Mouse (Mus musculus) neural tube, embryonic 13.5 days (tissue): Measurements from ENCODE around the gene Myo10. TPM values are rescaled to one million over a fixed set of nuclear protein-coding genes. Genes with fewer than 3 reads are reported as not detected.

Source experiments
- ATAC-seq: fragments of 200-750 bp; cut with Nextera tagmentation; 2 replicates; pipeline ENCODE4 v1.8.0; 2017; ENCODE audit warnings: low read depth, mild to moderate bottlenecking, moderate TSS enrichment, moderate library complexity
- H3K27ac ChIP-seq: fragments of 300-500 bp; sonication (generic); replicated peaks from 2 replicates; pipeline ENCODE4 v1.5.1; 2015; ENCODE audit warnings: moderate library complexity, mild to moderate bottlenecking, inconsistent platforms
- H3K27me3 ChIP-seq: fragments of 300-500 bp; sonication (generic); 2 replicates; pipeline ENCODE4 v1.6.1; 2015; ENCODE audit warnings: mild to moderate bottlenecking, inconsistent platforms
- H3K36me3 ChIP-seq: fragments of 300-500 bp; sonication (generic); 2 replicates; pipeline ENCODE4 v1.6.1; 2015; ENCODE audit warnings: mild to moderate bottlenecking, inconsistent platforms
- H3K4me1 ChIP-seq: fragments of 300-500 bp; sonication (generic); replicated peaks from 2 replicates; pipeline ENCODE4 v1.6.1; 2015; ENCODE audit warnings: inconsistent platforms
- H3K4me2 ChIP-seq: fragments of 300-500 bp; sonication (generic); 2 replicates; pipeline ENCODE4 v1.6.1; 2015; ENCODE audit warnings: inconsistent platforms, mild to moderate bottlenecking, moderate library complexity
- H3K4me3 ChIP-seq: fragments of 300-500 bp; sonication (generic); 2 replicates; pipeline ENCODE4 v1.5.1; 2015; ENCODE audit warnings: mild to moderate bottlenecking, inconsistent platforms
- H3K9ac ChIP-seq: fragments of 300-500 bp; sonication (generic); 2 replicates; pipeline ENCODE4 v1.6.1; 2015; ENCODE audit warnings: moderate library complexity, mild to moderate bottlenecking, inconsistent platforms
- H3K9me3 ChIP-seq: fragments of 300-500 bp; sonication (generic); 2 replicates; pipeline ENCODE4 v1.6.1; 2016; ENCODE audit warnings: inconsistent platforms
- WGBS: fragments of 180-500 bp; shearing (Covaris S2); methylation state at CpG from one replicate; pipeline ENCODE4 v1.1.7; 2015; 5-methylcytosine and 5-hydroxymethylcytosine counted together
- polyA plus RNA-seq: library from polyadenylated mRNA; unstranded; fragments of >200 nt; fragmentation: Nextera tagmentation; extraction: Ambion mirVana; gene quantifications from 2 replicates; pipeline ENCODE4 v1.2.1, GENCODE M21; 2015

Myo10 gene
- polyA plus RNA-seq, 1 experiment from 2014 or later: 23.7 TPM

DNA sequence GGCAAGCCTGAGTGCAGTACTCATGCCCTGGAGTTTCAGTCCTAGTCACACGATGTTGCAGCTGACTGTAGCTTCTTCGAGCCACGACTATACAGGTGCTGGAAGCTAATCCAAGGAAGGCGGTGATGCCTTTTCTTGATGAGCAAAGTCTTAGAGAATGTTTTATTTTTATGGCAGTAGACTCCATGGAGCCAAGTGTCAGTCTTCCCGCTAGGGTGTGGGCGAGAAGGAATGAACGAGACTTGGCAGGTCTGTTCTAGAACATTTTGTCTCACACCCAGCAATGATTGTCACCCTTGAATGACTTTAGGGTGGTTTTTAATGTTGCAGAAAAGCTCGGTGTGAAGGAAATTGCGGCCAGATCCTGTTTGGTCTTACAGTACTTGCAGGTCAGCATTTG is 62.9 kb downstream of the Myo10 start:
- Histone ChIP-seq H3K9me3 (no peaks in the 10 kb centered on the region), H3K4me2 (no peak overlapping the region), H3K27ac (no peak overlapping the region), H3K4me1 (peaks cover 15% of the 10 kb centered on the region), H3K36me3 (no peaks in the 10 kb centered on the region), H3K4me3 (no peak overlapping the region), H3K27me3 (no peaks in the 10 kb centered on the region), H3K9ac (no peak overlapping the region)
- WGBS: 81% methylated on average over 9 of the region's 9 CpGs
- no peak for ATAC-seq

GRCm38 (mm10) chr15:25688424-25689283 is 66.3 kb downstream of the Myo10 start:
- no peak overlapping the region for H3K9ac ChIP-seq
- H3K27ac ChIP-seq: no peak overlapping the region
- no peak overlapping the region for H3K4me3 ChIP-seq
- H3K9me3 ChIP-seq: no peaks in the 10 kb centered on the region
- no peaks in the 10 kb centered on the region for H3K27me3 ChIP-seq
- H3K36me3 ChIP-seq: no peaks in the 10 kb centered on the region
- 68% methylated on average over 9 of the region's 9 CpGs for WGBS
- 0 out of 2 replicates have a peak, but pooled peaks cover 8% of the 10 kb centered on the region for H3K4me1 ChIP-seq
- H3K4me2 ChIP-seq: no peak overlapping the region
- ATAC-seq: no peak

DNA sequence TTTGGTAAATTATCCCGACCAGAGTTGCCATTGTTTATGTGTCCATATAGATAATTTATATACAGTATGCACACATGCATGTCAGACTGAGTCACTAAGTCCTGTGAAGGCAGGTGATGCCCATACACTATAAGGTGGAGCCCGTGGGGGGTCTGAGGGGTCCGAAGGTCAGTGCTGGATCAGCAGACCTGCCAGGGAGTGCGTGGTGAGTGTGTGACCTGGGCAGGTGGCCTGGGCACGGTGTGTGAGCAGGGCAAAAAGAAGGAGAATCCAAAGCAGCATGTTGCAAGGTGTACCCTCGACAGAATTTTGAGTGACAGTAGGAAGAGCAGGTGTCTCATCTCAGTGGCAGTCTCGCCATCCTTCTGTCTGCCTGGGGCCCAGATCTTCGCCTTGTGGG is 67.2 kb downstream of the Myo10 start:
- H3K27ac ChIP-seq: no peak overlapping the region
- 0 out of 2 replicates have a peak, but pooled peaks have one; percentile 38 for ATAC-seq
- 78% methylated on average over 8 of the region's 8 CpGs for WGBS

DNA sequence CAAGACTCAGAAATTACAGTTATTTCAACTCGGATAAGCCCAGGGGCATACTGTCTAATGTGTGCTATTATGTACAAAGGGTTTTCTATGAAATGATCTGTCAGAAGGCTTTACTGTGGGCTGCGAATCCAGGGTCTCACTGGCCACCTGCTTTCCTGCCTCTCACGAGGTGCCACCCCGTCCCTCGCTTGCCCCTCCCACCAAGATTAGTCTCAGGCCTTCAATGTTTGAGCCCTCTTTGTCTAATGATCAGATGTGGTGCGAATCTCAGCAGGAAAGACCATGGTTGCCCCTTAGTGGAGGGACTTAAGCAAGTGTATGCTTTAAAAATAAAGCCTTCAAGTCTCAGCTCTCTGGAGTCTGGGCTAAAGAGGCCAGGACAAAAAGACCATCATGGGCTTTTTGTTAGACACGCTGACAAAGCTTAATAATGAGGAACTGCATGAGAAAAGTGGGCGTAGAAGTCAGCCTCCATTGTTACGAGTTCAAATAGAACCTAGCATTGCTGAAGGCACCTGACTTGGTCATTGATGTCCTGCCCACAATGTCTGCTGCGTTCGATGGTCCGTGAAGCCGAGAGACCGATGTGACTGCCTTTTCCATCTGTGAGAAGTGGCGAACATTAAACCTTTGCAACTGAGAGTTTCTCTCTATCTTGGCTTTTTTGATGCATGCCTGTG is 67.9 kb downstream of the Myo10 start:
- 18% methylated on average over 15 of the region's 15 CpGs for WGBS
- ATAC-seq: 0 out of 2 replicates have a peak, but pooled peaks have one; percentile 16

More for the DNA sequence above, 67.2 kb downstream of the Myo10 start:
- H3K9me3 ChIP-seq: no peaks in the 10 kb centered on the region
- 0 out of 2 replicates have a peak, but pooled peaks cover 8% of the 10 kb centered on the region for H3K4me1 ChIP-seq
- no peak overlapping the region for H3K9ac ChIP-seq
- no peak overlapping the region for H3K4me2 ChIP-seq
- no peak overlapping the region for H3K4me3 ChIP-seq
- H3K27me3 ChIP-seq: no peaks in the 10 kb centered on the region
- H3K36me3 ChIP-seq: no peaks in the 10 kb centered on the region

GRCm38 (mm10) chr15:25690746-25691105 is 68.4 kb downstream of the Myo10 start:
- Histone ChIP-seq H3K4me2 (no peak overlapping the region), H3K4me1 (0 out of 2 replicates have a peak, but pooled peaks cover 8% of the 10 kb centered on the region), H3K9ac (no peak overlapping the region), H3K9me3 (no peaks in the 10 kb centered on the region), H3K4me3 (no peak overlapping the region), H3K36me3 (no peaks in the 10 kb centered on the region), H3K27me3 (no peaks in the 10 kb centered on the region), H3K27ac (no peak overlapping the region)
- ATAC-seq: no peak
- WGBS: 82% methylated on average over 4 of the region's 4 CpGs

More for the DNA sequence above, 67.9 kb downstream of the Myo10 start:
- Histone ChIP-seq H3K9me3 (no peaks in the 10 kb centered on the region), H3K27ac (no peak overlapping the region), H3K4me2 (no peak overlapping the region), H3K4me1 (0 out of 2 replicates have a peak, but pooled peaks cover 8% of the 10 kb centered on the region), H3K9ac (no peak overlapping the region), H3K27me3 (no peaks in the 10 kb centered on the region), H3K4me3 (no peak overlapping the region), H3K36me3 (no peaks in the 10 kb centered on the region)

DNA sequence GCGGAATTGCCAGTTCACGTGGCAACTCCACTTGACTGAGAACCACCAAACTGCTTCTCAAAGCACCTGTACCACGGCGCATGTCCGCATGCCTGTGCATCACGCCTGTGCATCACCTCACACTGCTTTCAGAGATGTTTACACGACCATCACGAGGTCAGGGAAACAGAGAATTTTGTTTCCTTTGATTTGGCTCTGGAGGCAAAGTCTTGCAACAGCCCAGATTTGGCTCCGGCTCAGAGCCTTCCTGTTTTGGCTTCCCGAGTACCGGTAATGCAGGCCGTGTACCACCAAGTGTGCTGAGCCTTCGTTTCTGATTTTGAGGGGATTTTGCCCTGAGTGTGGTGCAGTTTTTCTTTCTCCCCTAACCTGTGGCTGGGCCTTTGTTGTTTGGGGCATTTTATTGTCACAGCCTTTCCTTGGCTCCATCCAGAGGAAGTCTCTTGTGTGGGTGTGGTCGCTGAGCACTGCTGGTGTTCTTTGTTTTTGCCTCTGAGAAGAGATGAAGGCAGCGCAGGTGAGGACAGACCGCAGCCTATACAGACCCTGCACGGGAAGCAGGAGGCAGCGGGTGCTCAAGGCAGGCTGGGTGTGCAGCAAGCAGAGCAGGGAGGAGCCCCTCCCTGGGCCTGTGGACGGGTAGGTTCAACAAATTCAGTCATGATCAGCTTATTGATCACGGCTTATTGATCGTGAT is 70.1 kb downstream of the Myo10 start:
- Histone ChIP-seq H3K4me2 (no peak overlapping the region), H3K36me3 (no peaks in the 10 kb centered on the region), H3K27me3 (no peaks in the 10 kb centered on the region), H3K27ac (no peak overlapping the region), H3K4me1 (0 out of 2 replicates have a peak, but pooled peaks cover 8% of the 10 kb centered on the region), H3K9ac (no peak overlapping the region), H3K9me3 (no peaks in the 10 kb centered on the region), H3K4me3 (no peak overlapping the region)
- 55% methylated on average over 21 of the region's 21 CpGs for WGBS
- no peak for ATAC-seq

- Histone ChIP-seq H3K27me3 (no peaks in the 10 kb centered on the region), H3K4me3 (no peak overlapping the region), H3K27ac (no peak overlapping the region), H3K36me3 (no peaks in the 10 kb centered on the region), H3K4me2 (no peak overlapping the region), H3K9ac (no peak overlapping the region), H3K4me1 (0 out of 2 replicates have a peak, but pooled peaks cover 8% of the 10 kb centered on the region), H3K9me3 (no peaks in the 10 kb centered on the region)
- 88% methylated on average over 11 of the region's 11 CpGs for WGBS
- no peak for ATAC-seq
Measured at GRCm38 (mm10) chr15:25693708-25694107, 71.4 kb downstream of the Myo10 start.

- no peak overlapping the region for H3K27ac ChIP-seq
- H3K4me2 ChIP-seq: no peak overlapping the region
- no peak overlapping the region for H3K9ac ChIP-seq
- 0 out of 2 replicates have a peak, but pooled peaks cover 6% of the 10 kb centered on the region for H3K4me1 ChIP-seq
- no peaks in the 10 kb centered on the region for H3K9me3 ChIP-seq
- WGBS: 93% methylated on average over 4 of the region's 4 CpGs
- no peaks in the 10 kb centered on the region for H3K27me3 ChIP-seq
- no peaks in the 10 kb centered on the region for H3K36me3 ChIP-seq
- no peak for ATAC-seq
- H3K4me3 ChIP-seq: no peak overlapping the region
Measured at GRCm38 (mm10) chr15:25694749-25695148, 72.4 kb downstream of the Myo10 start.

DNA sequence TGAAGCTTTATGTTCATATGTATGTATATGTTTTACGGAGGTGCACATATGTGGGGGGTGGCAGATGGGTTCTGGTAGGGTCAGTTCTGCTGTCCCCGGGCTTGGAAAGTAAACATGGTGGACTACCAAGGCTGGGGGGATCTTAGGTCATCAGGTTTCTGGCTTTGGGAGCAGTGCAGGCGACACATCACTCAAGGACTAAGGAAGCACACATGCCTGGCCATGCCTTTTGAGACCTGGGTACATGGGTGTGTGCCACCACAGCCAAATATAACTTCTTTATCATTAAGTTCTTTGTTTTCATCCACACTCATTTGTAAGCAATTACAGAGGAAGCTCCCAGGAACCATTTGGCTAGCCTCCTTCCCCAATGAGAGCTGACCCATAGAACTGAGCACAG is 72.9 kb downstream of the Myo10 start:
- 91% methylated on average over 3 of the region's 3 CpGs for WGBS
- no peak overlapping the region for H3K4me3 ChIP-seq
- 0 out of 2 replicates have a peak, but pooled peaks cover 2% of the 10 kb centered on the region for H3K4me1 ChIP-seq
- no peak overlapping the region for H3K27ac ChIP-seq
- ATAC-seq: no peak
- no peak overlapping the region for H3K9ac ChIP-seq
- H3K27me3 ChIP-seq: no peaks in the 10 kb centered on the region
- H3K4me2 ChIP-seq: no peak overlapping the region
- no peaks in the 10 kb centered on the region for H3K36me3 ChIP-seq
- no peaks in the 10 kb centered on the region for H3K9me3 ChIP-seq

- H3K9me3 ChIP-seq: no peaks in the 10 kb centered on the region
- no peaks in the 10 kb centered on the region for H3K4me1 ChIP-seq
- no peak overlapping the region for H3K27ac ChIP-seq
- no peak overlapping the region for H3K9ac ChIP-seq
- no peaks in the 10 kb centered on the region for H3K36me3 ChIP-seq
- H3K4me2 ChIP-seq: no peak overlapping the region
- no peak for ATAC-seq
- 91% methylated on average over 7 of the region's 7 CpGs for WGBS
- H3K27me3 ChIP-seq: no peaks in the 10 kb centered on the region
- no peak overlapping the region for H3K4me3 ChIP-seq
Measured at GRCm38 (mm10) chr15:25695883-25696282, 73.6 kb downstream of the Myo10 start.

- H3K27ac ChIP-seq: no peak overlapping the region
- H3K4me1 ChIP-seq: no peaks in the 10 kb centered on the region
- no peaks in the 10 kb centered on the region for H3K27me3 ChIP-seq
- no peak overlapping the region for H3K9ac ChIP-seq
- H3K4me3 ChIP-seq: no peak overlapping the region
- no peak for ATAC-seq
- H3K36me3 ChIP-seq: no peaks in the 10 kb centered on the region
- H3K4me2 ChIP-seq: no peak overlapping the region
- no peaks in the 10 kb centered on the region for H3K9me3 ChIP-seq
- 84% methylated on average over 6 of the region's 6 CpGs for WGBS
Measured at GRCm38 (mm10) chr15:25696660-25697059, 74.3 kb downstream of the Myo10 start.

DNA sequence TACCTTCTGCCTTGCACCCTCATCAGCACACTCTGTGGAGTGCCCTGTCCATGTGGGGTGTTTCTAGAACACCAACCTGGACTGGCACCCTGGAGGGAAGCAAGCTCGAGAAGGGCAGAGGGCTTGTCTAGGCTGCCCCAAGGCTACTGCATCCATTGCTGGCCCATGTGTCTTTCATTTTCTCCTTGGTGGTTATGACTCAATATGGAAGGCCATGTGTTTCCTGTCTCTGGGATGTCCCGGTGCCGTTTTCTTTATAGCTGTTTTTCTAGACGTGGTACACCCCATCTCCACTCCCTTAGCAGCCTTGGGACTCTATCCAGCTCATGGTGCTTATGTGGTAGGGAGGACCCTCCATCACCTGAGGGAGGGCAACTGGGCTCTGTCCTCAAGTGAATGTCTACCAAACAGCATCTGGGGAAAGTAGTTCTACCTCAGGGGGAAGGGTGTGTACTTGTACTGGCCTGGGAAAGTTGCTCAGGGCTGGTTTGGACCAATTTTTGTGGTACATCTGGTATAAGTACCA is 76.8 kb downstream of the Myo10 start:
- Histone ChIP-seq H3K9me3 (no peaks in the 10 kb centered on the region), H3K27ac (no peak overlapping the region), H3K36me3 (no peaks in the 10 kb centered on the region), H3K4me1 (no peaks in the 10 kb centered on the region), H3K4me2 (no peak overlapping the region), H3K9ac (no peak overlapping the region), H3K27me3 (no peaks in the 10 kb centered on the region), H3K4me3 (no peak overlapping the region)
- ATAC-seq: no peak
- WGBS: 82% methylated on average over 4 of the region's 4 CpGs
